Mouse (Mus musculus): ENCODE measurements around the gene Gpr156. TPM values are rescaled to one million over a fixed set of nuclear protein-coding genes. Genes with fewer than 3 reads are reported as not detected.

Gpr156 gene
- total RNA-seq (2021): 1 to 10 TPM; 1.3 to 1.4 TPM

- intact Hi-C loops (cut with DNase I): no loop called here
- DNase-seq (ENCODE audit: extremely low spot score in 1 of 2, low spot score in 2 of 2): peak in 1 of 2 experiments; percentile 73
These were observed at the start of gene Gpr156 for GRCm38 (mm10) chr16:37916138-37916817. Gene Gpr156, plus strand, starts transcription at chr16:37916496.

DNA sequence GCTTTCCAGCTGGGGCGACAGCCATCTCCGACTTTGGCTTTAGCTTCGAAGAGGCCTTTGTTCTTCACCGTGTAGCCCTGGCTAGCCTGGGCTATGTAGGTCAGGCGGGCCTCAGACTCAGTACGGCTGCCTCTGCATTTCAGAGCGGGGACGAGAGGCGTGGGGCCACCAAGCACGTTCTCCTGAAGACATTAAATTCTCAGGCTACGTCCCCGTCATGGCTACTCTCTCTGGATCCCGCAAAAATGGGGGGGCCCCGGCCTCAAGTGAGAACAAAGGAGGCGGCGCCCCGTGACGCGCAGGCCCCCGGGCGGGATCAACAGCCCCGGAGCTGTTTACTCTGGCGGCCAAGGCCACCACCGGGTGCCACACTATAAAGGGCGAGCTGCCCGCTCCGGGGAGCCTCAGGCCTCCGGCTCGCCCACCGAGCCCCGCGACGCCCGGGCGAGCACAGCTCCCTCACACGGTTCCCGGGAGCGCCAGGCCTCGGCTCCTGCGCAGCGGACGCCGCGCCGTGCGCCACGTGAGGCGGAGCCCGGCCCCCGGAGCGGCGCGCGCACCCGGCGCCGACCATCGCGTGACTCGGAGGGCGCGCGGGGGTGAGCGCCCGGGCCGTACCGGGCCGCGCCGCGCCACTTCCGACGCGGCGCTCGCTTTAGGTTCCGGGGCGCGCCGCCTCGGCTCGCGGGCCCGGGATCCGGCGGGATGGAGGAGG is 48.3 kb upstream of the Gpr156 start, which contains the start of gene Lrrc58:
TSS of gene Lrrc58 (plus strand) at position 599 of the 715 bp plus-strand sequence.
- DNase-seq (ENCODE audit: extremely low spot score in 1 of 2, low spot score in 2 of 2): peak; percentile 70 to 92
- intact Hi-C loops (cut with DNase I): loop anchor here (5.0 kb wide), 1 partner anchor 181 kb away; no protein-coding TSS in a partner anchor

DNA sequence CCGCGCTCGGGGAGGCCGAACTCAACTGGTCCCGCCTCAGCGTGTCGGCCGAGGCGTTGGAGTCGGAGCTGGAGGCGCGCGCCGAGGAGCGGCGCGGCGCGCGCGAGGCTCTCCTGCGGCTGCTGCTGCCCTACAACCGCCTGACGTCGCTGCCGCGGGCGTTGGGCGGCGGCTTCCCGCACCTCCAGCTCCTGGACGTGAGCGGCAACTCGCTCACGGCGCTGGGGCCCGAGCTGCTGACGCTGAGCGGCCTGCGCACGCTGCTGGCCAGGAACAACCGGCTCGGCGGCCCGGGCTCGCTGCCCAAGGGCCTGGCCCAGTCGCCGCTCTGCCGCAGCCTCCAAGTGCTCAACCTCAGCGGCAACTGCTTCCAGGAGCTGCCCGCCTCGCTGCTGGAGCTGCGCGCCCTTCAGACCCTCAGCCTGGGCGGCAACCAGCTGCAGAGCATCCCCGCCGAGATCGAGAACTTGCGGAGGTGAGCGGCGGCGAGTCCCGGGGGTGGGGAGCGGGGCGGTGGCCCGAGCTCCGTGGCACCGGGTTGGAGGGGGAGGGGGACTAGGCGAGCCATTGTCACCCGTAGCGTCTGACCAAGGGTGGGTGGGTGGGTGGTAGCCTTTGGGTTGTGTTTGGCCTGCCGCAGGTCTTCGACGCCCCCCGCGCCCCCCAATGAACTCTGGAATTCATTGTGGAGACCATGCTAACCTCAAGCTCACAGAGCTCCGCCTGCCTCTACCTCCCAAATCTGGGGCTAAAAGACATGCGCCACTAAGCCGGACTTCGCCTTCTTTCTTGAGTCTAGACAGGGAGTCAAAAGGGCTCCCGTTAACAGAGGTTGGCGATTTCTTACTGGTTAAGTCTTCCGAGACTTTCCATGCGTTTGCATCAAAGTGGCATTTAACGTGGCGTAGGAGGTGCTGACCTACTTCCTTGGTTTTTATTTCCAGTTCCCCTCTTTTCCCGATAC is 47.5 kb upstream of the Gpr156 start:
- DNase-seq (ENCODE audit: extremely low spot score in 1 of 2, low spot score in 2 of 2): peak; percentile 32 to 75
- intact Hi-C loops (cut with DNase I): loop anchor here (5.0 kb wide), 1 partner anchor 181 kb away; no protein-coding TSS in a partner anchor

GRCm38 (mm10) chr16:37869470-37870231 is 46.6 kb upstream of the Gpr156 start:
- intact Hi-C loops (cut with DNase I): loop anchor here (5.0 kb wide), 1 partner anchor 182 kb away; no protein-coding TSS in a partner anchor
- no peak for DNase-seq (ENCODE audit: extremely low spot score in 1 of 2, low spot score in 2 of 2)

GRCm38 (mm10) chr16:37871112-37871715 is 45.1 kb upstream of the Gpr156 start:
- peak in 1 of 2 experiments; percentile 26 for DNase-seq (ENCODE audit: extremely low spot score in 1 of 2, low spot score in 2 of 2)

DNA sequence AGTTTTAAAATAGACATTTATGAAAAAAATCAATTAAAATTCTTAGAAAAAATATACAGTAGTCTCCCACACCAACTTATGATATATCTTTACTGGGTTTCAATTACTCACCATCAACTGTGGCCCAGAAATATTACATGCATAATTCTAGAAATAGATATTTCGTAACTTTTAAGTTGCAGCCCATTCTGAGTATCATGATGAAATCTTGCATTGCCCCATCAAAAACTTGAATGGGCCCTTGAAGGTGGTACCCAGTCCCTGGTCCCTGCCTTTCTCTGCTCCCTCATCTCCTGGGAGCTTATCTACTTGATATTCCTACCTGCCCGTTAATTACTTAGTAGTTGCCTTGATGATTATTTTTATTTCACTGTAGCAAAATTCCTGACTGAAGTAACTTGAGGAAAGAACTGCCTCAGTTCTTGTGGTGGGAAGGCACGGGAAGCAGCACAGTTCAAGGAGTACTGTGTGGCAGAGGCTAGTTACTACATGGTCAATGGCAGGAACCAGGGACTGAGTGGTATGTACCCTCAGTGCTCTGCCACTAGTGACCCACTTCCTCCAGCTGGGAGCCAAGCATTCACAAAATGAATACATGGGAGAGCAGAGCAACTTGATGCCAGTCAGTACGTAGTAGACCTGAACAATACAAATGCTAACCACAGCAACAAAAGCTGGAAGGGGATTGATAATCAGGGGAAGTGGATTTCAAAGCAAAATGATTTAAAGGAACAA is 41.6 kb upstream of the Gpr156 start:
- DNase-seq (ENCODE audit: extremely low spot score in 1 of 2, low spot score in 2 of 2): no peak
- intact Hi-C loops (cut with DNase I): no loop called here

More at GRCm38 (mm10) chr16:37871112-37871715, 45.1 kb upstream of the Gpr156 start:
- intact Hi-C loops (cut with DNase I): no loop called here

GRCm38 (mm10) chr16:37877406-37877805 is 38.9 kb upstream of the Gpr156 start:
- intact Hi-C loops (cut with DNase I): no loop called here

DNA sequence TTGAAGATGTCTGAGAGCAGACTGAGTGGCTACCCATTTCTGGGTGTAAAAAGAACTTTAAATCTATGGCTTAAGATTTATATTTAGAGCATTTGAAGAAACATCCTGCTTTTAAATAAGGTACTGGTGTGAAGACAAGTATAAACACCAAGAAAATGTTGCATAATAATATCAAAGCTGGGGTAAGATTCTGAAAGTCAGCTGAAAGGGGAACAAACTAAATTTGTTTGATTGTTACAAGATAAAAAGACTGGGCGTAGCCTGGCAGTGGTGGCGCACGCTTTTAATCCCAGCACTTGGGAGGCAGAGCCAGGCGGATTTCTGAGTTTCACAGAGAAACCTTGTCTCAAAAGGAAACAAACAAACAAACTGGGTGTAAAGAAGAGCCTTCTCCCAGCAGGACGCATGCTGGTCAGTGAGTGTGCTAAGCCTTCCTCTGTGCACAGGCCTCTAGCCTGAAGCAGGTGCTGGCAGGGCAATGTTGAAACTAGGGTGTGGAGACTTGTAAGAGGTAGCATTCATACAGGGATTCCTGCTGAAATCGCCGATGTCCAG is 37.3 kb upstream of the Gpr156 start:
- intact Hi-C loops (cut with DNase I): no loop called here
- DNase-seq (ENCODE audit: extremely low spot score in 1 of 2, low spot score in 2 of 2): no peak

More at GRCm38 (mm10) chr16:37877406-37877805, 38.9 kb upstream of the Gpr156 start:
- DNase-seq (ENCODE audit: extremely low spot score in 1 of 2, low spot score in 2 of 2): no peak

- intact Hi-C loops (cut with DNase I): no loop called here
- DNase-seq (ENCODE audit: extremely low spot score in 1 of 2, low spot score in 2 of 2): no peak
These were observed 36.4 kb upstream of the Gpr156 start for GRCm38 (mm10) chr16:37879750-37880419.

DNA sequence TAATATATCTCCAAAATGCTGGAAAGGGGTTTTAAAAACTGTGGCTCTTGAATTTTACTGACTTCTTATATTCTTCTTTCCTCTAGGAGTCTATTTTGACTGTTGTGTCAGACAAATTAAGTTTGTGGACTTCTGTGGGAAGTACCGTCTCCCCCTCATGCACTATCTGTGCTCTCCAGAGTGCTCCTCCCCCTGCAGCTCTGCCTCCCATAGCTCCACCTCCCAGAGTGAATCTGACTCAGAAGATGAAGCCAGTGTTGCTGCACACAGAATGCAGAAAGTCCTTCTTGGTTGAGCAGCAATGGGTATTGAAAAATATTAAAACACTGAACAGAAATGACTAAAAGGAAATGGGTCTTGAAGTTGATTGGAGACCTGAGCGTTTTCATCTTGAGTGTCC is 35.1 kb upstream of the Gpr156 start:
- no peak for DNase-seq (ENCODE audit: extremely low spot score in 1 of 2, low spot score in 2 of 2)
- intact Hi-C loops (cut with DNase I): no loop called here

GRCm38 (mm10) chr16:37888986-37889385 is 27.3 kb upstream of the Gpr156 start:
- intact Hi-C loops (cut with DNase I): no loop called here

GRCm38 (mm10) chr16:37892667-37893066 is 23.6 kb upstream of the Gpr156 start:
- intact Hi-C loops (cut with DNase I): no loop called here
- no peak for DNase-seq (ENCODE audit: extremely low spot score in 1 of 2, low spot score in 2 of 2)

More at GRCm38 (mm10) chr16:37888986-37889385, 27.3 kb upstream of the Gpr156 start:
- DNase-seq (ENCODE audit: extremely low spot score in 1 of 2, low spot score in 2 of 2): no peak

GRCm38 (mm10) chr16:37893381-37893780 is 22.9 kb upstream of the Gpr156 start:
- intact Hi-C loops (cut with DNase I): no loop called here

DNA sequence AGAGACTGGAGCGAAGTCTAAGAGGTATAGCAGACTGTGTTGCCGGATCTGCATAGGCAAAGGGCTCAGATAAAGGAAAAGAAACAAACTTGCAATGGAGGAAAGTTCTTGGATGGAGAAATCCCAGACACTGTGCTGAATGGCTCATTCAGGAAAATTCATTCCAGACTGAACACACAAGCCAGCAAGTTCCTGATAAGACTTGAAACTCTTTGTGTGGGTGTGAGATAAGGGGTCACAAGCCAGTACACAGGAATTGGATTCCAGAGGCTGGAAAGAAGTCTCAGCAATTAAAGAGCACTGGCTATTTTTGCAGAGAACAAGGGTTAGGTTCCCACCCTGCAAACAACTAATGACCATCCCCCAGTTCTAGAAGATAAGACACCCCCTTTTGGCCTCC is 22.4 kb upstream of the Gpr156 start:
- DNase-seq (ENCODE audit: extremely low spot score in 1 of 2, low spot score in 2 of 2): no peak
- intact Hi-C loops (cut with DNase I): no loop called here

More at GRCm38 (mm10) chr16:37893381-37893780, 22.9 kb upstream of the Gpr156 start:
- no peak for DNase-seq (ENCODE audit: extremely low spot score in 1 of 2, low spot score in 2 of 2)

GRCm38 (mm10) chr16:37898790-37899189 is 17.5 kb upstream of the Gpr156 start:
- intact Hi-C loops (cut with DNase I): no loop called here

DNA sequence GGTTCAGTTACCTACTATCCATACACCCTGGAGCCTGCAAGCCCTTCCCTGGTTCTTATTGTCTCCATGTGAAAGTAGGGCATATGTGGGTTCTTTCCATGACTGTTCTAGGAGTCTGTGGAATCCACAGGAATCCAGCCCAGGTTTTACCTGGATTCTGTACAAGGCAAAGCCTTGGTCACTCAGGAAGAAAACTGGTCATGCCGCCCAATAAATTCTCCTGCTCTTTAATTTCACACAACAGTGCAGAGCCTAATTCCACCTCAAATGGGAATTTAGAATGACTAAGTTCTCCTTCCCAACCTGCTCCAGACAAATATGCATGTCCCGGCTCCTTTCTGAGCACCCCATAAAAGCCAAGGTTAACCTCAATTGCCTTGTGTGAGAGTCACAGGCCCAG is 16.9 kb upstream of the Gpr156 start:
- DNase-seq (ENCODE audit: extremely low spot score in 1 of 2, low spot score in 2 of 2): no peak
- intact Hi-C loops (cut with DNase I): no loop called here

More at GRCm38 (mm10) chr16:37898790-37899189, 17.5 kb upstream of the Gpr156 start:
- no peak for DNase-seq (ENCODE audit: extremely low spot score in 1 of 2, low spot score in 2 of 2)
